Mouse (Mus musculus) lung, postnatal 0 days (tissue): ENCODE results near the gene Kat6b. TPM values are rescaled to one million over a fixed set of nuclear protein-coding genes. Genes with fewer than 3 reads are reported as not detected.

ENCODE experiments used
- ATAC-seq: fragments of 200-750 bp; cut with Nextera tagmentation; 2 replicates; pipeline ENCODE4 v1.8.0; 2017; ENCODE audit warnings: moderate library complexity
- DNase-seq: peaks from one replicate; pipeline ENCODE4 v3.0.0-alpha.2; 2016; ENCODE audit warnings: low spot score
- H3K27ac ChIP-seq: fragments of 300-500 bp; sonication (generic); 2 replicates; pipeline ENCODE4 v1.5.1; 2014; ENCODE audit warnings: antibody characterized with exemption, mild to moderate bottlenecking, low read length, mixed read lengths
- H3K27me3 ChIP-seq: fragments of 300-500 bp; sonication (generic); replicated peaks from 2 replicates; pipeline ENCODE4 v1.6.1; 2014; ENCODE audit warnings: low read length, mixed read lengths; ENCODE audit not compliant: insufficient read depth
- H3K36me3 ChIP-seq: fragments of 300-500 bp; sonication (generic); 2 replicates; pipeline ENCODE4 v1.6.1; 2014; ENCODE audit warnings: low read length, mixed read lengths; ENCODE audit not compliant: insufficient read depth
- H3K4me1 ChIP-seq: fragments of 300-500 bp; sonication (generic); 2 replicates; pipeline ENCODE4 v1.6.1; 2014; ENCODE audit warnings: antibody characterized with exemption, low read depth, low read length, mixed read lengths; ENCODE audit not compliant: insufficient read depth
- H3K4me2 ChIP-seq: fragments of 300-500 bp; sonication (generic); replicated peaks from 2 replicates; pipeline ENCODE4 v1.6.1; 2014; ENCODE audit warnings: low read depth, mild to moderate bottlenecking, low read length, moderate library complexity, mixed read lengths
- H3K4me3 ChIP-seq: fragments of 300-500 bp; sonication (generic); 2 replicates; pipeline ENCODE4 v1.5.1; 2014; ENCODE audit warnings: low read depth, low read length
- H3K9ac ChIP-seq: fragments of 300-500 bp; sonication (generic); replicated peaks from 2 replicates; pipeline ENCODE4 v1.6.1; 2014; ENCODE audit warnings: low read depth, mild to moderate bottlenecking
- H3K9me3 ChIP-seq: fragments of 300-500 bp; sonication (generic); 2 replicates; pipeline ENCODE4 v1.6.1; 2016; ENCODE audit warnings: low read length, mixed read lengths
- CTCF ChIP-seq: IDR thresholded peaks from 2 replicates; pipeline ENCODE4 v1.5.1; 2016; ENCODE audit warnings: antibody characterized with exemption, mild to moderate bottlenecking
- EP300 ChIP-seq: IDR thresholded peaks from 2 replicates; pipeline ENCODE4 v1.6.1; 2016; ENCODE audit warnings: antibody characterized with exemption, mild to moderate bottlenecking, control low read depth
- WGBS: fragments of 180-500 bp; shearing (Covaris S2); extraction: QIAGEN DNeasy Blood & Tissue Kit; methylation state at CpG from one replicate; pipeline ENCODE4 v1.1.7; 2014; 5-methylcytosine and 5-hydroxymethylcytosine counted together
- polyA plus RNA-seq: library from polyadenylated mRNA; unstranded; fragments of >200 nt; fragmentation: Nextera tagmentation; extraction: Ambion mirVana; gene quantifications from 2 replicates; pipeline ENCODE4 v1.2.1, GENCODE M21; 2015

Kat6b gene
- polyA plus RNA-seq, 1 experiment from 2014 or later: 5.3 TPM

DNA sequence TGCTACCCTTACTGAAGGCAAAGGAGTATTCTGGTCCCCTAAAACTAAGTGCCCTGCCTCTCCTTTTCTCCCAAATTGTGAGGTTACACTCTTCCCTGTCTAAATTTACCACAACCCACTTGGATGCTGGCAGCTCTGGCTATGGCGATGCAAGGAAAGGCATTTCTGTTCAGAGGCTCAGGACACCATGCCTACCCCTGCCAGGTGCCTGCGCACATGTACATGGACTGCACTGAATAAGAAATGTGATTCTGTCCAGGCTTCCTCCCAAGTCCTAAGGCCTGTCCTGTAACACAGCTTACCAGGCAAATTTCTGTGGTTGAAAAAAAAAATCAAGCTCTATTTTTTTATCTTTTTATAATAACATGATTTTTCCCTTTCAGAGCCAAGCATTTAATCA, 195.0 kb downstream of the Kat6b start:
- WGBS: 86% methylated on average over 2 of the region's 2 CpGs
- no peak for ATAC-seq
- 0 out of 2 replicates have a peak, but pooled peaks cover 3% of the 10 kb centered on the region for H3K36me3 ChIP-seq
- H3K4me3 ChIP-seq: no peak overlapping the region
- H3K4me1 ChIP-seq: no peaks in the 10 kb centered on the region
- no peak for TF ChIP-seq EP300
- no peak for TF ChIP-seq CTCF
- H3K9ac ChIP-seq: no peak overlapping the region
- no peak overlapping the region for H3K27ac ChIP-seq
- H3K9me3 ChIP-seq: no peaks in the 10 kb centered on the region
- no peaks in the 10 kb centered on the region for H3K27me3 ChIP-seq
- H3K4me2 ChIP-seq: no peak overlapping the region
- no peak for DNase-seq

DNA sequence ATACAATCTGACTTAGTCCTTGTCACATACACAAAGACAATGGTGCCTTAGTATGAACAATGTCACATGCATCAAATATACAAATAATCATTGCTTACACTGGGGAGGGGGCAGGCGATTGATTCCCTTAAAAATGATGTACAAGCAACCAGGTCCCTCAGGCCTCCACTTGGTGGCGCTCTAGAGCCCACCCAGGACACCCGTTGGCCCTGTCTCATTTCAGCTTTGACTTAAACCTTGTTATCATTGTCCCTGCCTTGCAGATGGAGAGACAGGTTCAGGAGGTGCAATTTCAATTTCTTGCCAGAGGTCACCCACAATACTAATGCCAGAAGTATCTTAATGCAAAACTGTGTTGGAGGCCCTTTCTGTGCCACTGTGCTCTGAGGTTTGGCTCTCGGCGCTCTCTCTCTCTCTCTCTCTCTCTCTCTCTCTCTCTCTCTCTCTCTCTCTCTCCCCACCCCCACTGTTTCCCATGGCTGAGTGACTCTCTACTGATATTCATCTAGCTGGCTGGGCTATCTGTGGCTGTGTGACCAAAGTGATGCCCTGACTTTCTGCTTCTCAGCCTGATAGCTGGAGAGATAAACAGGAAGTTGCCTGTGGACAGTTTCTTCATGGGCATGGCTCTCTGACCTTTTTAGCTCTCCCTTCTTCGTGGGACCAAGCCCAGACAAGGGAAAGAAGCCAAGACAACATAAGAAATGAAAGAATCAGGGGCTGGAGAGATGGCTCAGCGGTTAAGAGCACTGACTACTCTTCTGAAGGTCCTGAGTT, 197.5 kb downstream of the Kat6b start:
- no peaks in the 10 kb centered on the region for H3K36me3 ChIP-seq
- TF ChIP-seq EP300 (no peak), CTCF (peak; percentile 85)
- ATAC-seq: peak; percentile 48
- H3K4me3 ChIP-seq: no peak overlapping the region
- no peak overlapping the region for H3K9ac ChIP-seq
- DNase-seq: peak; percentile 67
- H3K4me1 ChIP-seq: no peaks in the 10 kb centered on the region
- H3K27me3 ChIP-seq: no peaks in the 10 kb centered on the region
- H3K27ac ChIP-seq: no peak overlapping the region
- no peak overlapping the region for H3K4me2 ChIP-seq
- no peaks in the 10 kb centered on the region for H3K9me3 ChIP-seq
- WGBS: 37% methylated on average over 7 of the region's 7 CpGs

DNA sequence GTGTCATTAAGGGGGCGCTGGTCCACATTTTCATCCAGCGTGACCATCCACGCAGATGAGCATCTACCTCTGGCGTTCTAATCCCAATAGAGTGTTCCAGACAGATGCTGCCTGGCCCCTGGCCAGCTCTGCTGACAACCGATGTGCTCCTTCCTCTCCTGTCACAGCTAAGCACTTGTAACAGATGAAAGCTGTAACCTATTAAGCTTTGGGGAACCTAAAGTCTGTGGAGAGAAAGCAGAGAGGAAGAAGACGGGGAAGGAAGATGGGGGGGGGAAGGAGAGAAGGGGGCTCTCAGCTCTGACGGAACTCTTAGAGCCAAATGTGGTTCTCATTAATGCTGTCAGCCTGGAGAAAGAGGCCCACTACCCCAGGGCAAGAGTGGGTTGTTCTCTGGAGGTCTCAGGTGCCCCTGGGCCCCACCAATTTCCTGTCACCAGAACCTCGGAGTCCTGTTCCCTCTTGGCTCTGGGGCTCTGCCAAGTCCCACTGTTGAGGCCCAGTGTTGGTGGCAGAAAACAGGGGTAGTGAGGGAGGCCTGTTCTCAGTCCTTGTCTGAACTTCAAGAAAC, 198.5 kb downstream of the Kat6b start:
- H3K36me3 ChIP-seq: no peaks in the 10 kb centered on the region
- TF ChIP-seq EP300 (no peak), CTCF (no peak)
- H3K4me2 ChIP-seq: no peak overlapping the region
- no peaks in the 10 kb centered on the region for H3K9me3 ChIP-seq
- no peaks in the 10 kb centered on the region for H3K4me1 ChIP-seq
- ATAC-seq (no peak), DNase-seq (no peak)
- H3K27ac ChIP-seq: no peak overlapping the region
- no peaks in the 10 kb centered on the region for H3K27me3 ChIP-seq
- H3K9ac ChIP-seq: no peak overlapping the region
- no peak overlapping the region for H3K4me3 ChIP-seq
- 45% methylated on average over 8 of the region's 8 CpGs for WGBS

DNA sequence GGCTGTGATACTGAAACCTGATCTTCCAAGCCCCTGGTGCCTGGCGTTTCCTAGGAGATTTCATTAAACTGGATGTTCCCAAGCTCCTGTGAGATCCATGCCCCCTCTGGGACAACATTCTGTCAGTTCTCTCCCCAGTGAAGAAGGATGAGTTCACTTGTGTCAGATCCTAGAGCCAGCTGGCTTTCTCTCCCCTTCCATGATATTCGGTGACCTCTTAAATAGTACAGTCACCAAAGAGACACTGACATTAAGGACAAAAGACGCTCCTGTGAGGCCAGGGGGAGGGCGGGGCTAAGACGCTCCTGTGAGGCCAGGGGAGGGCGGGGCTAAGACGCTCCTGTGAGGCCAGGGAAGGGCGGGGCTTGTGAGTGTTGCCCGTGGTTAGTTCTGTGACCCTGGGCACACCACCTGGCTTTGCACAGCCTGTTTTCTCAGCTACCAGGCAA, 201.5 kb downstream of the Kat6b start:
- no peaks in the 10 kb centered on the region for H3K9me3 ChIP-seq
- no peaks in the 10 kb centered on the region for H3K4me1 ChIP-seq
- H3K4me2 ChIP-seq: peak overlapping the region; percentile 25; the same call in 1 of the 2 replicates
- H3K27me3 ChIP-seq: 0 out of 2 replicates have a peak, but pooled peaks cover 3% of the 10 kb centered on the region
- peak; percentile 65 for ATAC-seq
- no peak overlapping the region for H3K9ac ChIP-seq
- TF ChIP-seq CTCF (no peak), EP300 (no peak)
- WGBS: 4% methylated on average over 9 of the region's 9 CpGs
- peak; percentile 75 for DNase-seq
- no peaks in the 10 kb centered on the region for H3K36me3 ChIP-seq
- H3K27ac ChIP-seq: no peak overlapping the region
- H3K4me3 ChIP-seq: no peak overlapping the region

DNA sequence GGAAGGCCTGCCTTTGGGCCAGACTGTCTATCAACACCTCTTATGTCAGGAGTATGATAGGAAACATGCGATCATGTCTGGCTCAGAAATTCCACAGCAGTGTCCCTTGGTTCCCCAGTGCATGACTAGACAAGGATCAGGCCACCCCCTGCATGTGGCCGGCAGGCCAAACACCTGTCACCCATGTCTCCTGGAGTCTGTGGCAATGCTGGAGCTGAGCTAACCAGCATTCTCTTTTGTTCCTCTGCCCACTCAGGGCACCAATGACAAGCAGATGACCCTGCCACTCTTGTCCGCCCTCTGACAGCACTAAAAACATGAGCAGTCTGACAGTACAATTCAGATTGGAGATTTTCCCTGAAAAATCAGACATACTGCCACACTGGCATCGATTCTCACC, 202.6 kb downstream of the Kat6b start:
- Histone ChIP-seq H3K4me1 (no peaks in the 10 kb centered on the region), H3K36me3 (no peaks in the 10 kb centered on the region), H3K4me2 (no peak overlapping the region), H3K27me3 (0 out of 2 replicates have a peak, but pooled peaks cover 3% of the 10 kb centered on the region), H3K4me3 (no peak overlapping the region), H3K27ac (no peak overlapping the region), H3K9ac (no peak overlapping the region), H3K9me3 (no peaks in the 10 kb centered on the region)
- TF ChIP-seq CTCF: no peak
- no peak for TF ChIP-seq EP300
- no peak for DNase-seq
- WGBS: 74% methylated on average over 4 of the region's 4 CpGs
- ATAC-seq: no peak

DNA sequence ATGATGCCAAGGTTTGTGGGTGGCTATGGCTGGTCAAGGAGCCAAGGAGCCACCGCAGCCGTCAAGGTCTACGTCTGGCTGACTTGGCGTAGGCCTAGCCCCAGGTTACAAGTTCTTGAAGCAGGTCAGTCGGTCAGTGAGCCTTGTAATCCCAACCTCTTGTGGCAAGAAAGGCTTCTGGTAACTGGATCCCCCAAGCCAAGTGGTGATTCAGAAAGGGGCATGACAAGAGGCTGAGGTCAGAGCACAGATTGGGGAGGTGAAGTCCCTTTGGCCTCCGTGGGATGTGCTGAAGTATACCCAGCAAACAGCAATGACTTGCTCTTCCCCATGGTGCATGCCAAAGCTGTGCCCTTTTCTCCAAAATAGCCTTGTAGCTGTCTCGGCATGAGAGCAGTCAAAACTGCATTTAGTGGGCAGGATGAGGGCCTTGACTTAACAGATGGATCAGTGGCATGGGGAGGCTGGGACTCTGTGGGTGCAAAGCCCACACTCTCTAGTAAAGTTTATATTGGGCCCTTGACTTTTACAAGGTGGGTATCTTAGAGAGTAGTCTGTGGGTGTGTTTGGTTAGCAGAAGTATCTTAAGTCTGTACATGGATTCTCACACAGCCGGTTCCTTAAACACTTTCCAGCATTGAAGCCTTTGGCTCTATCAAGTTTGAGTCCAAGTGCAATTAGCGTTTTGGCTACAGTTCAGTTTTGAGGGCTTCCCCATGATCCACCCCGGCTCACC, 204.3 kb downstream of the Kat6b start:
- no peak overlapping the region for H3K4me3 ChIP-seq
- H3K4me2 ChIP-seq: no peak overlapping the region
- no peak for ATAC-seq
- no peaks in the 10 kb centered on the region for H3K4me1 ChIP-seq
- 82% methylated on average over 10 of the region's 10 CpGs for WGBS
- TF ChIP-seq EP300 (no peak), CTCF (no peak)
- no peaks in the 10 kb centered on the region for H3K36me3 ChIP-seq
- DNase-seq: no peak
- 0 out of 2 replicates have a peak, but pooled peaks cover 3% of the 10 kb centered on the region for H3K27me3 ChIP-seq
- no peak overlapping the region for H3K27ac ChIP-seq
- no peak overlapping the region for H3K9ac ChIP-seq
- no peaks in the 10 kb centered on the region for H3K9me3 ChIP-seq
